Mouse (Mus musculus): Measurements from ENCODE around the gene Ppp1r9b. TPM values are rescaled to one million over a fixed set of nuclear protein-coding genes. Genes with fewer than 3 reads are reported as not detected.
A peak's percentile ranks its signal among the peaks of the same experiment; 100 is the strongest.

Ppp1r9b gene
- total RNA-seq, 2 experiments from 2014 or later, result 46.6 to 81.9 TPM

DNA sequence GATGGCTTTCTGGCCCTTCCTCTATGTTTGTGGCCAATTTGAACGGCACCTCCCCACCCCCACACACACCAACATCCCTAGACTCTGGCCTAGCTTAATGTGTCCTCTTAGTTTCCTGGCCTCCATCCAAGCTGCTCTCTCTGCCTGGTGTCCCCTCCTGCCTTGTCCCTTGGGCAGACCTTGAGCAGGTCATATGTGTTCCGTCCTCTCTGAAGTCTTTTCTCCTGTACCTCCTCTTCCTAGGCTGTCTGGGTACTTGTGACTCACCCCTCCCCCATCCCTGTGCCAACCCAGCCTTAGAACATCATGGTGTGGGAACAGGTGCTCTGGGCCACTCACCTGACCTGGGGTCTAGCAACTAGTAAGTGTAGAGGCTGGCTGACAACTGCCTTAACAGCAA is 15.9 kb upstream of the Ppp1r9b start:
- ATAC-seq (replicated peaks; ENCODE audit: poor library complexity), result no peak

DNA sequence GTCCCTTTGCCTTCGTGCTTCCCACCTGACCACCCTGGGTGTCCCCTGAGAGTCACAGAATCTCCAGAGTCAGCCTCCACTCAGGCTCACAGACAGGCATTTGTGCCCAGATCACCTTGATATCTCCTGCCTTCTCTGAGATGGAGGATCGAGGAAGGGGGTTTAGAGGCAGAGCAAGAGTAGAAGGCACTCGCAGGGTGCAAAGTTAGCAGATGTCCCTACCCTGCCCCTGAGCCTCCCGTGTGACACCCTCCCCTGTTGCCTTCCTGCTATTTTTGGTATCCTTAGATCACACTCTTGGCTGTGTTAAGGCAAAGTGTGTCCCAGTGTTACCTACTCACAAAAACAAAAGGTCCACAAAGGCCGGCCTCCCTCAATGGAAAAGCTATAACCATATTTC is 14.6 kb upstream of the Ppp1r9b start, which contains the start of gene Sgca:
Gene Sgca (minus strand): TSS at position 129 of the 400 bp plus-strand sequence.
- no peak for ATAC-seq (replicated peaks; ENCODE audit: poor library complexity)

DNA sequence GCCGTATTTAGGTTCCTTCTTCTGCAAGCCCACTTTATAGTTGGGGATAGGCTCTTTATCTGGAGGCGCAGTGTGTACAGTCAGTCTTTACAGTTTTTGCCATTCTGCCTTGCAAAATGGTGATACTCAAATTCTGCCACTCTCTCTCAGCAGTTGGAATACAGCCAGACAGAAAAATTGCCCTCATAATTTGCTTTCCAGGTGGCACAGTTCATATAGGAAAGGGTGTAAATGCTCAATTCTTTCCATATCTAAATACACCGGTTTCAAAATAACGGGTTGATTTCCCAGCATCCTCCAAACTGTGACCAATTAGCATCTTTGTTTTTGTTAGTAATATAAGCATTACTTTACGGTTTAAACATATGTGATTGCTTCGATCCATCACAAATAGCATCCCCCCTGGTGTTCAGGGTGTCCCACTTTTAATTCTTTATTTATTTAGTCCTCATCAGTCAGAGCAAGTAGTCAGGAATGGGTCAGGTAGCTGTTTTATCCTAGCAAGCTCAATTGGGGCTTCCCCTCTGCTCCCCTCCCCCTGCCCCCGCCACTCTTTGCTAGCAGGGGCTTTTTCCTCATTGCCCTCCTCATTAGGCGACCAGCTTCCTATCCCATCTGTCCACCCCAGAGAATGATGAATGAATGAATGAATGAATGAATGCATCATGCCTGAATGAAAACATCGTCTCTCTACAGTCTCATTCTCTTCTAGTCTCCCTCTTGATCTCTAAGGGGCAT is 12.5 kb upstream of the Ppp1r9b start:
- ATAC-seq (replicated peaks; ENCODE audit: poor library complexity), result no peak; the same call in 1 of the 2 replicates

DNA sequence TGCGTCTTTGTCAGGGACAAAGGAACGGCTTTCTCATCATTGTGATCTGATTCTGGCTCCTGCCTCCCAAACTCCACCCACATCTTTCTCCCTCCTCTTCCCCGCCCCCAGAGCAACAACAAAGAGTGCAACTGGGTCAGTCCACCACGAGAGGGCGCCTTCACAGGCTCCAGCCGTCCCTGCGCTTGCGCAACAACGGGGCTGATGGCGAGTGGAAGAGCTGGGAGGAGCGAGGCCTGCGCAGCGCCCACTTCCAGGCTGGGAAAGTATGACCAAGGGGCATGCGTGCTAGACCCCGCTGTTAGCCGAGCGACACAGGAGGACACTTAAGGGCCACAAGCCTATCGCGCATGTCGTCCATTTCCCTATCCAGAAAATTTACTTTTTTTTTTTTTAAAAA is 11.9 kb upstream of the Ppp1r9b start:
- peak; percentile 98 for ATAC-seq (replicated peaks; ENCODE audit: poor library complexity)

DNA sequence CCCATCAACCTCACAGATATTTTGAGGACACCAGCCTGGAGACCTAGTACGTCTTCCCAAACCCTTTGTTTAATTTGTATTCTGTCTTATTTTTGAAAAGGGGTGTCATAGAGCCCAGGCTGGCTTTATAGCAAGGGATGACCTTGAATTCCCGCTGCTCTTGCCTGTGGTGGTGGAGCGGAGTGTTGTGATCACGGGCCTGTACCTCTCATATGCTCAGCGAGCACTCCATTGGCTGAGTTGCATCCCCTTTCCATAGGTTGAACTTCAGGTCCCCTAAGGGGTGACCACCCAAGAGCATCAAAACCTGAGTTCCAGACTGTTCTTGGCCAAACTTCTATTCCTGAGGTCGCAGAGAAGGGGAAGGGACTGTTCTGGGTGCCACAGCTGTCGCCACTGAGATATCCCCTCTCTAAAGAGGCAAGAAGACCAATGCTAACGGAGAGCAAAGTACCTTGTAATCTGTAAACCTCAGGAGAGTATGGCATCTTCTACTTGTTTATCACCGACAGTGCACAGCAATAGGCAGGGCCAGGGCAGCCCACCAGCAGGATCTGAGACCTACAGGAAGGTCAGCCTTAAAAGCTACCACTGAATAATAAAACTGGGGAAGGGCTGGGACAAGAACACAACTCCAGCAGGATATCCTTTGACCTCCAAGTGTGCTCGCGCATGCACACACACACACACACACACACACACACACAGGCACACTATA is 11.2 kb upstream of the Ppp1r9b start:
- ATAC-seq (replicated peaks; ENCODE audit: poor library complexity), result peak; percentile 43

DNA sequence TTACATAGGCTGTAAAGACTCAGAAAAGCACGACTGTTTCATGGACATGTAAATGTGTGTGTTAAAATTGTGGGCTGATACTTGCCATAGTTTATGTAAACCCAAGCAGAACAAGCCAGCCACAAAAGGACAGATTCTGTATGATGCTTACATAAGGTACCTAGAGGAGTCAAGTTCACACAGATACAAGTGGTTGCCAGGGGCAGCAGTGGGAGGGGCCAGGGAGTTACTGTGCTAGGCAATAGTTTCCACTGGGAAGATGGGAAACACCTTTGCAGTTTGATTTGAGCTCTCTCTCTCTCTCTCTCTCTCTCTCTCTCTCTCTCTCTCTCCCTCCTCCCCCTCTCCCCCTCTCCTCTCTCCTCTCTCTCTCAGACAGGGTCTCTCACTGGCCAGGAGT is 5.7 kb upstream of the Ppp1r9b start:
- ATAC-seq (replicated peaks; ENCODE audit: poor library complexity), result no peak

DNA sequence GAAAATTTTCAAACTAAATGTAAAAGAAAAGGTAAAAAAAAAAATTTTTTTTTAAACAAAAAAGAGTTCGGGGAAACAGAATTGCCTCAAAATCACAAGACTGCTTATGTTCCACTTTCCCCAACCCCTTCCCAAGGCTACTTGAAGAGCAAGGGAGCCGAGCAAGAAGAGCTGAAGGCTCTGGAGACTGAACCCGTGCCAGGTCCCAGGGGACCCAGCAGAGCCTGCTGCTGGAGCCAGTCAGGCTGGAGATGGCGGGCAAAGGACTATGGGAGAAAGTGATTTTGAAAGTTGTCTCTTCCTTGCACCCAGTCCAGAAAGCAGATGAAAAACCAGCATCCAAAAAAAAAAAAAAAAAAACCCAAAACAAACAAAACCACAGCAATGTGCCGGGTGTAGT is 5.0 kb upstream of the Ppp1r9b start:
- ATAC-seq (replicated peaks; ENCODE audit: poor library complexity), result no peak

DNA sequence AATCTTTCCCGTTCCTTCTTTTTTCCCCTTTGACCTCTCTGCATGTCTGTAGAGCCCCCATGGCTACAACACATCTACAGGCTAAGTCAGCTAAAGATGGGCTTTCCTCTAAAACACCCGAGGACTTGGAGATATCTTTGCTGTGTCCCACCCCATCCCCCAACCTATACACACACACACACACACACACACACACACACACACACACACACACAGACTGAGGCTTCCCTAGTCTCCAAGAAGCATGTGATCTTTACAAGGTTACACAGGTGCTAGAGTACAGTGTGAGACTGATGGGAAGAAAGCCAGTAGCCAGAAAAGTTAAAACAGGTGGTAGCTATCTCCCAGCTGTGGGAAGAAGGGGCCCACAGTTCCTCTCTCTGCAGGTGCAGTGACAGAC is 4.4 kb upstream of the Ppp1r9b start:
- no peak for ATAC-seq (replicated peaks; ENCODE audit: poor library complexity)

DNA sequence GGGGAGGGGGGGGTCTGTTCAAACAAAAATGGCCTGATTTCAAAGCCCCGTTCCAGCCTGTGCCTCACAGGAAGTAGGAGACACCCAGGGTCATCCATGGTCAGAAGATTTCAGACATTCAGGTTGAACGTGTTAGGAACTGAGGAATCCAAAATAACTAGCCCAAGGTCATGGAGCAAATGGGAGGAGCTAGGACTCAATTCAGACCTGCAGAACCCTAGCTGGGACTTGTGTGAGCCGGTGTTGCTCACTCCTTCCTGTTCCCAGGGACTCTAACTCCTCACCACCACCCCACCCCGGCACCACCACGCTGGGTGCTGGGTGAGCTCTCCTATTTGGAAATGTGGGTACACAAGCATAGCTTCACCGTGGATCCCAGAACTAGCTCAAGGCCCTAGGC is 3.5 kb upstream of the Ppp1r9b start:
- ATAC-seq (replicated peaks; ENCODE audit: poor library complexity), result no peak

DNA sequence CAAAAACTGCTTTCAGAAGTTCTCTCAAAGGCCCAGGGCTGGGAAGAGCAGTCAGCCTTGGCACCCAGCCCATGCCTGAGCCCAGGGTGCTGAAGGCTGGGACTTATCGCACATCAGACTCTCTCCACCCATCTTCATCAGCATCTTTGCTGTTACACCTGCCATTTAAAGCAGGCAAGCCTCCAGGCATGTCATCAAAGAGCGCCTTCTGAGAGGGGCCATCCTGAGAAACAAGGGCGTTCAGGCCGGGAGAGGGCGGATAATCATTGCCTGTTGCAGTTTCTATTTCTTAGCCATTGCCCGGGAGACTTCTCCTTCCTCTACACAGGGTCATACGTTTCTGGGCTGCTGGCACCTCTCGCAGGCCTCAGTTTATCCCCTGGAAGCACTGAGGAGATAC is 3.0 kb upstream of the Ppp1r9b start:
- ATAC-seq (replicated peaks; ENCODE audit: poor library complexity), result peak; percentile 22

DNA sequence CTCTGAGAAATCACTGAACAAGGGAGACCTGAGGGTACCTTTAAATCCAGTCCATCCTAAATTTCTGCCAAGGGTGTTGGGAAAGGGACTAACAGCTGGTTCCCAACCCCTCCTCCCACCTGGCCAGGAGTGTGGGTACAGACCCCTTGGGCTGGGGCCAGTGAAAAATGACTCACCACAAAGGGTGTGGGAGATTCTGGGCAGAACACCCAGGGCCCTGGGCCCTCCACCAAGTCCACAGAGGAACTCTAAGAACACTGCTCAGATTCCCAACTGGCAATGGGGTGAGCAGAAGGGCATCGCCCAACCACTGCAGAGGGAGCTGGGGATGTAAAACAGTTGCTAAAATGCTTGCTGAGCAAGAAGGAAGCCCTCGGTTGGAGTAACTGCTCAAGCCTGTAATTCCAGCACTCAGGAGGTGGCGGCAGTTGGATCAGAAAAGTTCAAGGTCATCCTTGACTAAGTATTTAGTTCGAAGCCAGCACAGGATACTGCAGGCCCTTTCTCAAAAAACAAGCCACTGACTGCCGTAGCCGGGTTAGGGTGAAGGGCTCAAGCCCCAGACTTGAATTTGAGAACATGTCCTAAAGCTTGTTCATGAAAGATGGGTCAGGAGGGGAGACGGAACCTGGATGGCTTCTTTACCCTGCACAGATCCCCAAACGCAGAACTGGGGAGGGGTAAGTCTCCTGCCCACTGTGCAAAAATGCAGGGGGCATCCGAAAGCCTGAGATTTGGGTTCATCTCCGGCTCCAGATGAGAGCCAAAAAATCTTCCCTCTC is 1.9 kb upstream of the Ppp1r9b start:
- no peak for ATAC-seq (replicated peaks; ENCODE audit: poor library complexity)

DNA sequence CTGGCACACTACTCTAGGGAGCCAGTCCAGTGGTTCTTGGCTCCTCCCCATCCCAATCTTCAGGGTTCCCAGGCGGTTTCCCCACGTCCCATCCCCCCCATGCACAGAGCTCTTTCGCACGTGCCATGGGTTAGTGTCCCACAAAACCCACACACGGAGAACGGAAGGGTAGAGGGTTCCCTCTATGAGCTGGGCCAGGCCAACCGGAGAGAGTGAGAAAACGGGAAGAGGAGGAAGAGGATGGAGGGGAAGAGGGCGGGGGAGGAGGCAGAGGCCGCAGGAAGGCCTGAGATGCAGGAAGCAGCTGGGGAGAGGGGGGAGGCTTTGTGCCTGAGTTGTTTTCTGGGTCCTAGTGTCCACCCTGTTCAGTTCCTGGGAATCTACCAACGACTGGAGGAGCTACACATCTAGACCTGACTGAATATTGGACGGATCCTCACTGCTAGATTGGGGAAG is 1.2 kb upstream of the Ppp1r9b start:
- ATAC-seq (replicated peaks; ENCODE audit: poor library complexity), result peak; percentile 70

DNA sequence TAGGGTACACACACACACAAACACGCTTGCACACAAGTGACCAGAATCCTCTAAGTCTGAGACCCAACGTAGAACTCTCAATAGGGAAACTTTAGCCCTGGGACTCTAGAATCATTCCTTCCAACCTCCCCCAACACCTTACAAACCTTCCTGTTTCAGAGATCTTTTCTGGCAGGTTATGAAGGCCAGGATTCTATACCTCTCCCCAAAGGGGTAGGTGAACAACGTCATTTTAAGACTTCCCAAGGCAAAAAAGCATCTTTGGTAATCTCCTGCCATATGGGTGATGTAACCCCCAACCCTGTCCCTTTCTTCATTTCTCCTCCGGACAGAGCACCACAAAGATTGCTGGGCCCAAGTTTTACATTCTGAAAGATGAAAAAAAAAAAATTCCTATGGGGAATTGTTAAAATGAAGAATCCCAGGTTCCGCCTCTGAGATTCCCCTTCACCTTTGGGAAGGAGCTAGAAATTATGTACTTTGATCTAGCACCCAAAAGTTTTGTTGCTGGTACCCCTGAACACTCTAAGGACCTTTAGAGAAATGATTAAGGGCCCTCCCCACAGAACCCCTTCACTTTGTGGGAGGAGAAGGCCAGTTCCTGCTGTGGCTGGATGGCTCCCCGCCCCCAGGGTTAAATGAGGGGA is 610 bp upstream of the Ppp1r9b start:
- no peak for ATAC-seq (replicated peaks; ENCODE audit: poor library complexity)

DNA sequence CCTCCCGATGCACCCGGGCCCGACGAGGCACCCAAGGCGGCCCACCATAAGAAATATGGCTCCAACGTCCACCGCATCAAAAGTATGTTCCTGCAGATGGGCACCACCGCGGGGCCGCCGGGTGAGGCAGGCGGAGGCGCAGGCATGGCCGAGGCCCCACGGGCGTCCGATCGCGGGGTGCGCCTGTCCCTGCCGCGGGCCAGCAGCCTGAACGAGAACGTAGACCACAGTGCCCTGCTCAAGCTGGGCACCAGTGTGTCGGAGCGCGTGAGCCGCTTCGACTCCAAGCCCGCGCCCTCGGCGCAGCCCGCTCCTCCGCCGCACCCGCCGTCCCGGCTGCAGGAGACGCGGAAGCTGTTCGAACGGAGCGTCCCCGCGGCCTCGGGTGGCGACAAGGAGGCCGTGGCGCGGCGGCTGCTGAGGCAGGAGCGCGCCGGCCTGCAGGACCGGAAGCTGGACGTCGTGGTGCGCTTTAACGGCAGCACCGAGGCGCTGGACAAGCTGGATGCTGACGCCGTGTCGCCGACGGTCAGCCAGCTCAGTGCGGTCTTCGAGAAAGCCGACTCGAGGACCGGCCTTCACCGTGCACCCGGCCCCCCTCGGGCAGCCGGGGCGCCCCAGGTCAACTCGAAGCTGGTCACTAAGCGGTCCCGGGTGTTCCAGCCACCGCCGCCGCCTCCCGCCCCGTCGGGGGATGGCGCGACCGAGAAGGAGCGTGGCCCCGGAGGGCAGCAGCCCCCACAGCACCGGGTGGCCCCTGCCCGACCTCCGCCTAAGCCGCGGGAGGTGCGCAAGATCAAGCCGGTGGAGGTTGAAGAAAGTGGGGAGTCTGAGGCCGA is 1.0 kb downstream of the Ppp1r9b start:
- no peak for ATAC-seq (replicated peaks; ENCODE audit: poor library complexity)

DNA sequence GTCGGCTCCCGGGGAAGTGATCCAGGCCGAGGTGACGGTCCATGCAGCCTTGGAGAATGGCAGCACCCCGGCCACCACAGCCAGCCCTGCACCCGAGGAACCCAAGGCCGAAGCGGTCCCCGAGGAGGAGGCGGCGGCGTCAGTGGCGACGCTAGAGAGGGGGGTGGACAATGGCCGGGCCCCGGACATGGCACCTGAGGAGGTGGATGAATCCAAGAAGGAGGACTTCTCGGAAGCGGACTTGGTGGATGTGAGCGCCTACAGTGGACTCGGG is 1.6 kb downstream of the Ppp1r9b start:
- ATAC-seq (replicated peaks; ENCODE audit: poor library complexity), result no peak

DNA sequence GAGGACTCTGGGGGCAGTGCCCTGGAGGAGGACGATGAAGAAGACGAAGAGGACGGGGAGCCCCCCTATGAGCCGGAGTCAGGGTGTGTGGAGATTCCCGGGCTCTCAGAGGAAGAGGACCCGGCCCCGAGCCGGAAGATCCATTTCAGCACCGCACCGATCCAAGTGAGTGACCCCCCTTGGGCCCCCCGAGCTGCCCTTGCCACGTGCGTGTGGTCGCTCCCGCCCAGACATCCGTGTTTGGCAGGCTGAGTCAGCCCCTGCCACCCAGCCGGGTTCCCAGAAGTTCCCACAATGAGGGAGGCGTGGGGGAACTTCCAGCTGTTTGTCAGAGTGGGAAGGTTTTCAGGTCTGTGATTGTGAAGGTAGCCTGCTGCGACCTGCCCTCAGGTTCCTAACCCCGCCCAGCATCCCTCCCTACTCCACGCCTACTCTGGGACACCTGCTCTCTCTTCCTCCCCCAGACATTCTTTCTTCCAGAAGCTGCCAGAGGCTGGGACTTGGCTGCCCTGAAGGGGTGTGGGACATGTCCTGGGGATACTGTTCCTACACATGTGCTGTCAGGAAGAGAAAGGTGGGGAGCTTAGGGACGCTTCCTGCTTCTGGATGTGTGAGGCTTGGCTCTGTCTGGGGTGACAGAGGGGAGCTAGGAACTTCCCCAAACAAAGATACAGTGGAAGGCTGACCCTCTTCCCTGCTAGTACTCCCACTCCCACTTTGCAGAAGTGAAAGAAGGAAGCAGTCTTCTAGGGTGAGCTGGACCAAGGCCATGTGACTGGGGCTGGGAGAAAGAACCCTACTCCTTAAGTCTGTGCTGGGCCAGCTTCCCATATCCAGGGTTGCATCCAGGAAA is 2.1 kb downstream of the Ppp1r9b start:
- peak; percentile 24 for ATAC-seq (replicated peaks; ENCODE audit: poor library complexity)

DNA sequence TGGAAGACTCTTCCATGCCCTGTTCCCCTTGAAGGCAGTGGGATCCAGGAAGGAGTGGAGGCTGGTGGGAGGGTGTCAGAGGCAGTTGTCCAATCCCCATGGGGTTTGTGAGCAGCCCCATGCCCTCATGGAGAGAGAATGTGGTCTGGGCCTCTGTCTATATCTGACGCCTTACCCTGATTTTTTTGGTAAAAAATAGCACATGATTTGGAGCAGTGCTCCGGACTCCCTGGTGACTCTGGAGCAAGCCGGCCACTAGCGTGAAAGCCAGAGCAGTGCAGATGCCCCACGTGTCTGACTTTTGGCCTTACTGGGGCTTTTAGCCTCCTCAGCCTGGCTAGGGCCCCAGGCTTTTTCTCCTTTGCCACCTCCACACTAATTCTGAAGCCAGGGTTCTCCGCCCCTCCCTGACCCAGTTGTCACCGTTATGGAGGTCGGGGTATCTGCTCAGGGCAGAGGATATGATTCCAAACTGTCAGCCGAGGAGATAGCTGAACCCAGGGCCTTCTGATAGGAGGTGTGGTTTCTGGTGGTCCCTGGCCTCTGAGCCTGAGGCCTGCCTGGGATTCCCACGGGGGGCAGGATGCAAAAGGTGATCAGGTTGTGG is 3.5 kb downstream of the Ppp1r9b start:
- no peak for ATAC-seq (replicated peaks; ENCODE audit: poor library complexity)

DNA sequence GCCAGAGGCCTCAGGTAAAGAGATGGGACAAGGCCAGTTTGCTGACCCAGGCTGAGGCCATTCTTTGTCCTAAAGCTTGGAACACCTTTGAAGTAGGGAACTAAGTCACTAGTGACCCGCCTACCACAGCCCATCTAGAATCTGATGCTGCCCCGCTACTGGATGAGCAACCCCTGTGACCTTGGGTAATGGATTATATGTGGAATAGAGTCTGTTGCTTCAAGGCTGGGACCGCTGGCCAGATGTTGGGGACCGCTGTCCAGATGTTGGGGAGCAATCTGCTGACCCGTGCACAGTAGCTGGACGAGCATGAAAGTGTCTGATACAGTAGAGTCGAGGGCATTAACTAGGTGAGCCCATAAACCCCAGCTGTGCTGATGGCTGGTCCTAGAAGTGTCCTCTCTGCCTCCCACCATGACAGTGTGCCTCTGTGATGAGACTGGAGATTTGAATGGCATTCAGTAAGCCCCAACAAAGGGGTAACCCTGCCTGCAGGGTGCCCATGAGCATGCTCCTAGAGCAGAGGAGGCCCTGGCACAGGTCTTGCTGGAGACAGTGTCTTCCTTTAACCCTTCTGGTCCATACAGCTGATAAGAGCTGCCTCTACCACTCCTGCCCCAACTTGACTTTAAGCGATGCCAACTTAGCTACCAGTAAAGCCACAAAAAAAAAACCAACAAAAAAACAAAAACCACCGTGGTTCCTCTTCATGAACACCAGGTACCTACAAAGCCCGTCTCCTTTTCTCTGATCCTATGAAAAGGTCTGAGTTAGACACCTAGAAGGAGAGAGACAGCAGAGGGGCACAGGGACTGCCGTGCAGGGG is 4.3 kb downstream of the Ppp1r9b start:
- ATAC-seq (replicated peaks; ENCODE audit: poor library complexity), result no peak

Measured in megakaryocyte progenitor cell, adult 5-6 weeks (primary cell).